Mouse (Mus musculus) mature B cell (primary cell): ENCODE measurements around the gene Poc1b.
"Not testable (repeated sequence)": the region's sequence is repeated elsewhere in the genome, so short reads cannot be mapped to it uniquely, and the experiment has no call there.

Experiments used
- in situ Hi-C: fragments of 300-500 bp; cut with MboI; formaldehyde crosslinking; loops from 2 replicates; pipeline ENCODE4 v1.14.3; 2019

Poc1b gene

GRCm38 (mm10) chr10:99156808-99157207 is 50.0 kb downstream of the Poc1b start:
- in situ Hi-C loops = no loop called here

GRCm38 (mm10) chr10:99157697-99158096 is 50.9 kb downstream of the Poc1b start:
- in situ Hi-C loops = not testable (repeated sequence)

- in situ Hi-C loops = loop anchor here (10.0 kb wide), 1 partner anchor 413 kb away; no protein-coding TSS in a partner anchor
These were observed 55.2 kb downstream of the Poc1b start for GRCm38 (mm10) chr10:99161987-99162582.

GRCm38 (mm10) chr10:99163002-99163401 is 56.2 kb downstream of the Poc1b start:
- in situ Hi-C loops = loop anchor here (10.0 kb wide), 1 partner anchor 412 kb away; no protein-coding TSS in a partner anchor

GRCm38 (mm10) chr10:99164871-99165477 is 58.1 kb downstream of the Poc1b start:
- in situ Hi-C loops = loop anchor here (10.0 kb wide), 1 partner anchor 410 kb away; no protein-coding TSS in a partner anchor

- in situ Hi-C loops = loop anchor here (10.0 kb wide), 1 partner anchor 409 kb away; no protein-coding TSS in a partner anchor
These were observed 59.0 kb downstream of the Poc1b start for GRCm38 (mm10) chr10:99165751-99166282.

GRCm38 (mm10) chr10:99166392-99166791 is 59.6 kb downstream of the Poc1b start:
- in situ Hi-C loops = loop anchor here (10.0 kb wide), 1 partner anchor 408 kb away; no protein-coding TSS in a partner anchor

GRCm38 (mm10) chr10:99168404-99168803 is 61.6 kb downstream of the Poc1b start:
- in situ Hi-C loops = loop anchor here (10.0 kb wide), 1 partner anchor 406 kb away; no protein-coding TSS in a partner anchor

GRCm38 (mm10) chr10:99168840-99169764 is 62.3 kb downstream of the Poc1b start:
- in situ Hi-C loops = loop anchor here (10.0 kb wide), 1 partner anchor 406 kb away; no protein-coding TSS in a partner anchor

- in situ Hi-C loops = loop anchor here (10.0 kb wide), 1 partner anchor 405 kb away; no protein-coding TSS in a partner anchor
These were observed 62.9 kb downstream of the Poc1b start for GRCm38 (mm10) chr10:99169765-99170129.

- in situ Hi-C loops = no loop called here
These were observed 65.2 kb downstream of the Poc1b start for GRCm38 (mm10) chr10:99171961-99172497.

- in situ Hi-C loops = no loop called here
These were observed 66.2 kb downstream of the Poc1b start for GRCm38 (mm10) chr10:99172906-99173507.

GRCm38 (mm10) chr10:99176911-99177310 is 70.1 kb downstream of the Poc1b start:
- in situ Hi-C loops = no loop called here

GRCm38 (mm10) chr10:99178118-99178517 is 71.3 kb downstream of the Poc1b start:
- in situ Hi-C loops = no loop called here

- in situ Hi-C loops = no loop called here
These were observed 72.3 kb downstream of the Poc1b start for GRCm38 (mm10) chr10:99179122-99179521.

GRCm38 (mm10) chr10:99179566-99179965 is 72.7 kb downstream of the Poc1b start:
- in situ Hi-C loops = no loop called here

GRCm38 (mm10) chr10:99181497-99181896 is 74.7 kb downstream of the Poc1b start:
- in situ Hi-C loops = no loop called here

GRCm38 (mm10) chr10:99182107-99182506 is 75.3 kb downstream of the Poc1b start:
- in situ Hi-C loops = no loop called here

- in situ Hi-C loops = no loop called here
These were observed 81.3 kb downstream of the Poc1b start for GRCm38 (mm10) chr10:99188175-99188574.

GRCm38 (mm10) chr10:99188656-99189603 is 82.1 kb downstream of the Poc1b start:
- in situ Hi-C loops = no loop called here
